Mouse (Mus musculus): ENCODE data around the gene Gm40193. TPM values are rescaled to one million over a fixed set of nuclear protein-coding genes. Genes with fewer than 3 reads are reported as not detected.
"Not testable (repeated sequence)": the region's sequence is repeated elsewhere in the genome, so short reads cannot be mapped to it uniquely, and the experiment has no call there.

Gm40193 gene
- polyA plus RNA-seq, 2 experiments = not detected

- no peak overlapping the region for H3K4me3 ChIP-seq (ENCODE audit: insufficient read depth in 1 of 2, low read depth in 2 of 2, low read length in 2 of 2)
- no peak overlapping the region for H3K9ac ChIP-seq (replicated peaks)
- no peak for ATAC-seq (ENCODE audit: insufficient read depth)
- TF ChIP-seq CTCF (IDR thresholded peaks at IDR 0.05; ENCODE audit: low read depth) (no peak), EP300 (IDR thresholded peaks at IDR 0.05; ENCODE audit: low read depth) (no peak)
- no peak overlapping the region for H3K27ac ChIP-seq
- no peaks in the 10 kb centered on the region for H3K9me3 ChIP-seq (ENCODE audit: control insufficient read depth, low read length)
- H3K27me3 ChIP-seq (ENCODE audit: control insufficient read depth, insufficient read depth, low read length) = peaks cover 19% of the 10 kb centered on the region
- H3K4me2 ChIP-seq (ENCODE audit: low read depth) = no peak overlapping the region
- no peaks in the 10 kb centered on the region for H3K36me3 ChIP-seq (replicated peaks; ENCODE audit: control insufficient read depth, insufficient read depth, low read depth)
- no peaks in the 10 kb centered on the region for H3K4me1 ChIP-seq (replicated peaks; ENCODE audit: control insufficient read depth in 2 of 2, insufficient read depth in 2 of 2, low read length in 1 of 2)
- no peak for DNase-seq (ENCODE audit: low read depth in 3 of 3, low spot score in 3 of 3)
- 40% methylated on average over 7 of the region's 7 CpGs for WGBS (ENCODE audit: insufficient replicate concordance)
Measured at GRCm38 (mm10) chr11:70544496-70544895, 11.8 kb upstream of the Gm40193 start.

- no peaks in the 10 kb centered on the region for H3K4me1 ChIP-seq (replicated peaks; ENCODE audit: control insufficient read depth in 2 of 2, insufficient read depth in 2 of 2, low read length in 1 of 2)
- H3K9ac ChIP-seq (replicated peaks) = no peak overlapping the region
- WGBS (ENCODE audit: insufficient replicate concordance) = 59% methylated on average over 5 of the region's 5 CpGs
- H3K27me3 ChIP-seq (ENCODE audit: control insufficient read depth, insufficient read depth, low read length) = peaks cover 25% of the 10 kb centered on the region
- TF ChIP-seq EP300 (IDR thresholded peaks at IDR 0.05; ENCODE audit: low read depth) = no peak
- TF ChIP-seq CTCF (IDR thresholded peaks at IDR 0.05; ENCODE audit: low read depth) = no peak
- no peak for ATAC-seq (ENCODE audit: insufficient read depth)
- no peak overlapping the region for H3K4me2 ChIP-seq (ENCODE audit: low read depth)
- no peaks in the 10 kb centered on the region for H3K9me3 ChIP-seq (ENCODE audit: control insufficient read depth, low read length)
- no peak for DNase-seq (ENCODE audit: low read depth in 3 of 3, low spot score in 3 of 3)
- H3K36me3 ChIP-seq (replicated peaks; ENCODE audit: control insufficient read depth, insufficient read depth, low read depth) = no peaks in the 10 kb centered on the region
- no peak overlapping the region for H3K27ac ChIP-seq
- no peak overlapping the region for H3K4me3 ChIP-seq (ENCODE audit: insufficient read depth in 1 of 2, low read depth in 2 of 2, low read length in 2 of 2)
Measured at GRCm38 (mm10) chr11:70541415-70541814, 8.7 kb upstream of the Gm40193 start.

- H3K4me1 ChIP-seq (replicated peaks; ENCODE audit: control insufficient read depth in 2 of 2, insufficient read depth in 2 of 2, low read length in 1 of 2) = no peaks in the 10 kb centered on the region
- H3K9me3 ChIP-seq (ENCODE audit: control insufficient read depth, low read length) = no peaks in the 10 kb centered on the region
- ATAC-seq (ENCODE audit: insufficient read depth) (no peak), DNase-seq (ENCODE audit: low read depth in 3 of 3, low spot score in 3 of 3) (no peak)
- H3K4me3 ChIP-seq (ENCODE audit: insufficient read depth in 1 of 2, low read depth in 2 of 2, low read length in 2 of 2) = no peak overlapping the region
- H3K27ac ChIP-seq = no peak overlapping the region
- H3K27me3 ChIP-seq (ENCODE audit: control insufficient read depth, insufficient read depth, low read length) = peaks cover 25% of the 10 kb centered on the region
- H3K9ac ChIP-seq (replicated peaks) = no peak overlapping the region
- WGBS (ENCODE audit: insufficient replicate concordance) = 72% methylated on average over 7 of the region's 7 CpGs
- no peaks in the 10 kb centered on the region for H3K36me3 ChIP-seq (replicated peaks; ENCODE audit: control insufficient read depth, insufficient read depth, low read depth)
- no peak for TF ChIP-seq EP300 (IDR thresholded peaks at IDR 0.05; ENCODE audit: low read depth)
- no peak for TF ChIP-seq CTCF (IDR thresholded peaks at IDR 0.05; ENCODE audit: low read depth)
- peak overlapping the region; percentile 53 for H3K4me2 ChIP-seq (ENCODE audit: low read depth)
Measured at GRCm38 (mm10) chr11:70540928-70541327, 8.2 kb upstream of the Gm40193 start.

- Histone ChIP-seq H3K4me3 (ENCODE audit: insufficient read depth in 1 of 2, low read depth in 2 of 2, low read length in 2 of 2) (peak within 1 kb of the TSS; percentile 41 to 53), H3K27ac (no peak within 1 kb of the TSS), H3K4me1 (replicated peaks; ENCODE audit: control insufficient read depth in 2 of 2, insufficient read depth in 2 of 2, low read length in 1 of 2) (no peaks in the 10 kb centered on the region), H3K9ac (replicated peaks) (0 out of 2 replicates have a peak within 1 kb of the TSS, but pooled peaks have one; percentile 5), H3K27me3 (ENCODE audit: control insufficient read depth, insufficient read depth, low read length) (peaks cover 25% of the 10 kb centered on the region), H3K36me3 (replicated peaks; ENCODE audit: control insufficient read depth, insufficient read depth, low read depth) (no peaks in the 10 kb centered on the region), H3K4me2 (ENCODE audit: low read depth) (peak within 1 kb of the TSS; percentile 53), H3K9me3 (ENCODE audit: control insufficient read depth, low read length) (no peaks in the 10 kb centered on the region)
- ATAC-seq (ENCODE audit: insufficient read depth) (peak; percentile 91), DNase-seq (ENCODE audit: low read depth in 3 of 3, low spot score in 3 of 3) (peak in 2 of 3 experiments; percentile 44 to 45)
- TF ChIP-seq CTCF (IDR thresholded peaks at IDR 0.05; ENCODE audit: low read depth) (peak; percentile 65), EP300 (IDR thresholded peaks at IDR 0.05; ENCODE audit: low read depth) (no peak)
- under 1% methylated on average over 45 of the region's 65 CpGs for WGBS (ENCODE audit: insufficient replicate concordance)
Measured at GRCm38 (mm10) chr11:70539877-70540587, 7.3 kb upstream of the Gm40193 start, which contains the start of gene Pld2. TSS of gene Pld2 (plus strand) at chr11:70540064.

- 19% methylated on average over 9 of the region's 9 CpGs for WGBS (ENCODE audit: insufficient replicate concordance)
- no peak overlapping the region for H3K27ac ChIP-seq
- no peaks in the 10 kb centered on the region for H3K36me3 ChIP-seq (replicated peaks; ENCODE audit: control insufficient read depth, insufficient read depth, low read depth)
- no peak for TF ChIP-seq CTCF (IDR thresholded peaks at IDR 0.05; ENCODE audit: low read depth)
- no peak for TF ChIP-seq EP300 (IDR thresholded peaks at IDR 0.05; ENCODE audit: low read depth)
- no peaks in the 10 kb centered on the region for H3K4me1 ChIP-seq (replicated peaks; ENCODE audit: control insufficient read depth in 2 of 2, insufficient read depth in 2 of 2, low read length in 1 of 2)
- H3K4me2 ChIP-seq (ENCODE audit: low read depth) = peak overlapping the region; percentile 53
- DNase-seq (ENCODE audit: low read depth in 3 of 3, low spot score in 3 of 3) (no peak), ATAC-seq (ENCODE audit: insufficient read depth) (no peak)
- no peaks in the 10 kb centered on the region for H3K9me3 ChIP-seq (ENCODE audit: control insufficient read depth, low read length)
- no peak overlapping the region for H3K9ac ChIP-seq (replicated peaks)
- H3K4me3 ChIP-seq (ENCODE audit: insufficient read depth in 1 of 2, low read depth in 2 of 2, low read length in 2 of 2) = peak overlapping the region; percentile 41 to 53
- peaks cover 25% of the 10 kb centered on the region for H3K27me3 ChIP-seq (ENCODE audit: control insufficient read depth, insufficient read depth, low read length)
Measured at GRCm38 (mm10) chr11:70539423-70539822, 6.7 kb upstream of the Gm40193 start.

- H3K4me1 ChIP-seq (replicated peaks; ENCODE audit: control insufficient read depth in 2 of 2, insufficient read depth in 2 of 2, low read length in 1 of 2); H3K9me3 ChIP-seq (ENCODE audit: control insufficient read depth, low read length); H3K4me2 ChIP-seq (ENCODE audit: low read depth); DNase-seq (ENCODE audit: low read depth in 3 of 3, low spot score in 3 of 3); H3K27ac ChIP-seq; ATAC-seq (ENCODE audit: insufficient read depth); H3K27me3 ChIP-seq (ENCODE audit: control insufficient read depth, insufficient read depth, low read length); H3K9ac ChIP-seq (replicated peaks); H3K4me3 ChIP-seq (ENCODE audit: insufficient read depth in 1 of 2, low read depth in 2 of 2, low read length in 2 of 2): not testable (repeated sequence)
- H3K36me3 ChIP-seq (replicated peaks; ENCODE audit: control insufficient read depth, insufficient read depth, low read depth) = peaks cover 16% of the 10 kb centered on the region
- 61% methylated on average over 2 of the region's 2 CpGs for WGBS (ENCODE audit: insufficient replicate concordance)
Measured at GRCm38 (mm10) chr11:70531065-70531464, 1.7 kb downstream of the Gm40193 start.

Data from liver, embryonic 14.5 days (tissue).